Mouse (Mus musculus): ENCODE measurements around the gene Fam129a.

- TF ChIP-seq CTCF (IDR thresholded peaks at IDR 0.05; ENCODE audit: low read depth, low read length), result no peak
- TF ChIP-seq POLR2A (IDR thresholded peaks at IDR 0.05; ENCODE audit: insufficient read depth, low read length), result no peak
Observed at GRCm38 (mm10) chr1:151629591-151630250, 58.7 kb downstream of the Fam129a start.

All from ES-Bruce4 (cell line).